Mouse (Mus musculus): ENCODE measurements at regions not wholly inside any gene's neighbourhood (a gene's known extent, or its start where the extent isn't known, plus 50 kb on each side); places are given as distances from the start of the nearest gene placed in this dataset.
A peak's percentile ranks its signal among the peaks of the same experiment; 100 is the strongest.

GRCm38 (mm10) chr4:119018573-119018972 lies 57.2 kb downstream of the Lao1 start:
- Histone ChIP-seq H3K9me3 (replicated peaks) (no peaks in the 10 kb centered on the region), H3K4me3 (ENCODE audit: low read depth, low read length) (peak overlapping the region; percentile 62; the same call in 1 of the 2 replicates), H3K27me3 (ENCODE audit: insufficient read depth, low read length) (peaks cover 6% of the 10 kb centered on the region), H3K4me1 (ENCODE audit: insufficient read depth, low read depth, low read length) (peaks cover 84% of the 10 kb centered on the region), H3K36me3 (replicated peaks) (no peaks in the 10 kb centered on the region)
- DNase-seq (ENCODE audit: low spot score): peak; percentile 80
- peak; percentile 89 for TF ChIP-seq TAL1 (conservative IDR thresholded peaks at IDR 0.05; ENCODE audit: low read depth, low read length)
- no peak for TF ChIP-seq POLR2AphosphoS5 (IDR thresholded peaks at IDR 0.05; ENCODE audit: insufficient replicate concordance, low read depth, low read length)
- no peak for TF ChIP-seq CTCF (IDR thresholded peaks at IDR 0.05; ENCODE audit: low read depth, low read length)
- TF ChIP-seq GATA1 (IDR thresholded peaks at IDR 0.05; ENCODE audit: borderline replicate concordance, low read length): no peak
- peak; percentile 94 for ATAC-seq (ENCODE audit: extremely low read depth, insufficient number of reproducible peaks, low FRiP score, poor library complexity, severe bottlenecking)

- H3K4me3 ChIP-seq (ENCODE audit: low read depth, low read length): peak overlapping the region; percentile 65; the same call in 1 of the 2 replicates
- H3K27me3 ChIP-seq (ENCODE audit: insufficient read depth, low read length): 0 out of 2 replicates have a peak, but pooled peaks cover 5% of the 10 kb centered on the region
- no peaks in the 10 kb centered on the region for H3K9me3 ChIP-seq (replicated peaks)
- TF ChIP-seq GATA2 (IDR thresholded peaks at IDR 0.05; ENCODE audit: borderline replicate concordance, low read depth, low read length): no peak
- no peak for TF ChIP-seq CTCF (IDR thresholded peaks at IDR 0.05; ENCODE audit: low read depth, low read length)
- no peak for TF ChIP-seq TAL1 (conservative IDR thresholded peaks at IDR 0.05; ENCODE audit: low read depth, low read length)
- no peak for TF ChIP-seq GATA1 (IDR thresholded peaks at IDR 0.05; ENCODE audit: borderline replicate concordance, low read length)
- no peak for TF ChIP-seq POLR2AphosphoS5 (IDR thresholded peaks at IDR 0.05; ENCODE audit: insufficient replicate concordance, low read depth, low read length)
- no peaks in the 10 kb centered on the region for H3K36me3 ChIP-seq (replicated peaks)
- DNase-seq (ENCODE audit: low spot score) (peak; percentile 46), ATAC-seq (ENCODE audit: extremely low read depth, insufficient number of reproducible peaks, low FRiP score, poor library complexity, severe bottlenecking) (peak; percentile 42; the same call in 1 of the 2 replicates)
- H3K4me1 ChIP-seq (ENCODE audit: insufficient read depth, low read depth, low read length): peaks cover 87% of the 10 kb centered on the region
Measured at GRCm38 (mm10) chr4:119019013-119019781, 57.8 kb downstream of the Lao1 start.

- H3K36me3 ChIP-seq (replicated peaks): no peaks in the 10 kb centered on the region
- no peaks in the 10 kb centered on the region for H3K9me3 ChIP-seq (replicated peaks)
- peaks cover 8% of the 10 kb centered on the region for H3K27me3 ChIP-seq (ENCODE audit: insufficient read depth, low read length)
- peaks cover 67% of the 10 kb centered on the region for H3K4me1 ChIP-seq (ENCODE audit: insufficient read depth, low read depth, low read length)
- DNase-seq (ENCODE audit: low spot score) (no peak), ATAC-seq (ENCODE audit: extremely low read depth, insufficient number of reproducible peaks, low FRiP score, poor library complexity, severe bottlenecking) (no peak)
- TF ChIP-seq CTCF (IDR thresholded peaks at IDR 0.05; ENCODE audit: low read depth, low read length): no peak
- no peak for TF ChIP-seq GATA2 (IDR thresholded peaks at IDR 0.05; ENCODE audit: borderline replicate concordance, low read depth, low read length)
- TF ChIP-seq POLR2AphosphoS5 (IDR thresholded peaks at IDR 0.05; ENCODE audit: insufficient replicate concordance, low read depth, low read length): no peak
- TF ChIP-seq GATA1 (IDR thresholded peaks at IDR 0.05; ENCODE audit: borderline replicate concordance, low read length): no peak
- TF ChIP-seq TAL1 (conservative IDR thresholded peaks at IDR 0.05; ENCODE audit: low read depth, low read length): no peak
- H3K4me3 ChIP-seq (ENCODE audit: low read depth, low read length): no peak overlapping the region; the same call in 1 of the 2 replicates
Measured at GRCm38 (mm10) chr4:119022338-119022737, 61.0 kb downstream of the Lao1 start.

- no peaks in the 10 kb centered on the region for H3K9me3 ChIP-seq (replicated peaks)
- no peaks in the 10 kb centered on the region for H3K36me3 ChIP-seq (replicated peaks)
- TF ChIP-seq POLR2AphosphoS5 (IDR thresholded peaks at IDR 0.05; ENCODE audit: insufficient replicate concordance, low read depth, low read length) (no peak), CTCF (IDR thresholded peaks at IDR 0.05; ENCODE audit: low read depth, low read length) (no peak), TAL1 (conservative IDR thresholded peaks at IDR 0.05; ENCODE audit: low read depth, low read length) (no peak), GATA2 (IDR thresholded peaks at IDR 0.05; ENCODE audit: borderline replicate concordance, low read depth, low read length) (no peak), GATA1 (IDR thresholded peaks at IDR 0.05; ENCODE audit: borderline replicate concordance, low read length) (no peak)
- no peak for ATAC-seq (ENCODE audit: extremely low read depth, insufficient number of reproducible peaks, low FRiP score, poor library complexity, severe bottlenecking)
- H3K4me3 ChIP-seq (ENCODE audit: low read depth, low read length): no peak overlapping the region
- no peak for DNase-seq (ENCODE audit: low spot score)
- H3K4me1 ChIP-seq (ENCODE audit: insufficient read depth, low read depth, low read length): peaks cover 47% of the 10 kb centered on the region
- H3K27me3 ChIP-seq (ENCODE audit: insufficient read depth, low read length): peaks cover 28% of the 10 kb centered on the region
Measured at GRCm38 (mm10) chr4:119026237-119026861, 65.0 kb downstream of the Lao1 start.

GRCm38 (mm10) chr4:119028208-119028821 lies 66.9 kb downstream of the Lao1 start:
- H3K4me1 ChIP-seq (ENCODE audit: insufficient read depth, low read depth, low read length): peaks cover 48% of the 10 kb centered on the region
- peak overlapping the region; percentile 4; the same call in 1 of the 2 replicates for H3K4me3 ChIP-seq (ENCODE audit: low read depth, low read length)
- no peaks in the 10 kb centered on the region for H3K36me3 ChIP-seq (replicated peaks)
- peak; percentile 63 for ATAC-seq (ENCODE audit: extremely low read depth, insufficient number of reproducible peaks, low FRiP score, poor library complexity, severe bottlenecking)
- H3K9me3 ChIP-seq (replicated peaks): no peaks in the 10 kb centered on the region
- peaks cover 40% of the 10 kb centered on the region for H3K27me3 ChIP-seq (ENCODE audit: insufficient read depth, low read length)
- TF ChIP-seq TAL1 (conservative IDR thresholded peaks at IDR 0.05; ENCODE audit: low read depth, low read length): peak; percentile 80
- TF ChIP-seq GATA1 (IDR thresholded peaks at IDR 0.05; ENCODE audit: borderline replicate concordance, low read length): no peak
- peak; percentile 40 for DNase-seq (ENCODE audit: low spot score)

- no peak for ATAC-seq (ENCODE audit: extremely low read depth, insufficient number of reproducible peaks, low FRiP score, poor library complexity, severe bottlenecking)
- DNase-seq (ENCODE audit: low spot score): no peak
- no peak overlapping the region for H3K4me3 ChIP-seq (ENCODE audit: low read depth, low read length)
- H3K9me3 ChIP-seq (replicated peaks): no peaks in the 10 kb centered on the region
- peaks cover 52% of the 10 kb centered on the region for H3K4me1 ChIP-seq (ENCODE audit: insufficient read depth, low read depth, low read length)
- no peaks in the 10 kb centered on the region for H3K36me3 ChIP-seq (replicated peaks)
- H3K27me3 ChIP-seq (ENCODE audit: insufficient read depth, low read length): peaks cover 48% of the 10 kb centered on the region
- no peak for TF ChIP-seq GATA2 (IDR thresholded peaks at IDR 0.05; ENCODE audit: borderline replicate concordance, low read depth, low read length)
- TF ChIP-seq TAL1 (conservative IDR thresholded peaks at IDR 0.05; ENCODE audit: low read depth, low read length): no peak
Measured at GRCm38 (mm10) chr4:119029091-119029490, 67.7 kb downstream of the Lao1 start.
